Mouse (Mus musculus) kidney, postnatal 0 days (tissue): ENCODE measurements around the gene Mgmt. TPM values are rescaled to one million over a fixed set of nuclear protein-coding genes. Genes with fewer than 3 reads are reported as not detected.

ENCODE experiments used
- ATAC-seq: fragments of 200-750 bp; cut with Nextera tagmentation; replicated peaks from 2 replicates; pipeline ENCODE4 v1.8.0; 2017; ENCODE audit warnings: low read depth, moderate number of reproducible peaks, moderate TSS enrichment, moderate library complexity; ENCODE audit not compliant: low FRiP score
- DNase-seq: peaks from one replicate; pipeline ENCODE4 v3.0.0-alpha.2; 2016; ENCODE audit warnings: low spot score
- H3K27ac ChIP-seq: fragments of 300-500 bp; sonication (generic); 2 replicates; pipeline ENCODE4 v1.5.1; 2014; ENCODE audit warnings: mild to moderate bottlenecking
- H3K27me3 ChIP-seq: fragments of 300-500 bp; sonication (generic); 2 replicates; pipeline ENCODE4 v1.6.1; 2014; ENCODE audit warnings: low read length, mixed read lengths; ENCODE audit not compliant: insufficient read depth
- H3K36me3 ChIP-seq: fragments of 300-500 bp; sonication (generic); 2 replicates; pipeline ENCODE4 v1.6.1; 2014; ENCODE audit warnings: low read length, mixed read lengths; ENCODE audit not compliant: insufficient read depth
- H3K4me1 ChIP-seq: fragments of 300-500 bp; sonication (generic); replicated peaks from 2 replicates; pipeline ENCODE4 v1.6.1; 2014; ENCODE audit warnings: antibody characterized with exemption, low read length, mixed read lengths; ENCODE audit not compliant: insufficient read depth
- H3K4me2 ChIP-seq: fragments of 300-500 bp; sonication (generic); 2 replicates; pipeline ENCODE4 v1.6.1; 2014; ENCODE audit warnings: mild to moderate bottlenecking, low read length, moderate library complexity, mixed read lengths
- H3K4me3 ChIP-seq: fragments of 300-500 bp; sonication (generic); replicated peaks from 2 replicates; pipeline ENCODE4 v1.5.1; 2014; ENCODE audit warnings: low read depth, low read length
- H3K9ac ChIP-seq: fragments of 300-500 bp; sonication (generic); 2 replicates; pipeline ENCODE4 v1.6.1; 2014; ENCODE audit warnings: low read depth, low read length
- H3K9me3 ChIP-seq: fragments of 300-500 bp; sonication (generic); replicated peaks from 2 replicates; pipeline ENCODE4 v1.6.1; 2016; ENCODE audit warnings: low read length, inconsistent platforms, mixed read lengths
- CTCF ChIP-seq: IDR thresholded peaks from 2 replicates; pipeline ENCODE4 v1.5.1; 2016; ENCODE audit warnings: antibody characterized with exemption, low read depth, mild to moderate bottlenecking, moderate library complexity
- WGBS: fragments of 180-500 bp; shearing (Covaris S2); extraction: QIAGEN DNeasy Blood & Tissue Kit; methylation state at CpG from one replicate; pipeline ENCODE4 v1.1.7; 2014; 5-methylcytosine and 5-hydroxymethylcytosine counted together
- polyA plus RNA-seq: library from polyadenylated mRNA; unstranded; fragments of >200 nt; fragmentation: Nextera tagmentation; extraction: Ambion mirVana; gene quantifications from 2 replicates; pipeline ENCODE4 v1.2.1, GENCODE M21; 2015

Mgmt gene
- polyA plus RNA-seq, 1 experiment from 2014 or later: 5.7 TPM

DNA sequence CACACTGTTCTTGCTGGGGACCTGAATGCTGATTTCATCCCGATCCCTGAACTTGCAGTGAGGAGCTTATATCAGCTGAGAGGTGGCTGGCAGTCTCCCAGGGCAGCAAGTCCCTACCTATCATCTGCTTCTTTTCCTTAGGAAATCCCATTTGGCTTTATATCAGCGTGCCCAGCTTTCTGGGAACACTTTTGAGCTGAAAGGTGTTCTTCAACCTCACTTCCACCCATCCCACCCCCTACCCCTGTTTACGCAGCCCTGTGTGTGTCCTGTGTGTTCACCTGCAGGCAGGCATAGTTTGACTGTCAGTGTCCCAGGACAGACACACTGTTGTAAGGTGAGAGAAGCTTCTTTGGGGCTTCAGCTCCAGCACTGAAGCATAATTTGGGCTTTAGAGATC, 119.0 kb downstream of the Mgmt start:
- no peaks in the 10 kb centered on the region for H3K9me3 ChIP-seq
- H3K4me3 ChIP-seq: no peak overlapping the region
- ATAC-seq (no peak), DNase-seq (no peak)
- no peak overlapping the region for H3K9ac ChIP-seq
- no peak overlapping the region for H3K4me2 ChIP-seq
- H3K36me3 ChIP-seq: no peaks in the 10 kb centered on the region
- WGBS: 74% methylated on average over 3 of the region's 3 CpGs
- TF ChIP-seq CTCF: no peak
- H3K27ac ChIP-seq: no peak overlapping the region
- H3K4me1 ChIP-seq: no peaks in the 10 kb centered on the region
- no peaks in the 10 kb centered on the region for H3K27me3 ChIP-seq

DNA sequence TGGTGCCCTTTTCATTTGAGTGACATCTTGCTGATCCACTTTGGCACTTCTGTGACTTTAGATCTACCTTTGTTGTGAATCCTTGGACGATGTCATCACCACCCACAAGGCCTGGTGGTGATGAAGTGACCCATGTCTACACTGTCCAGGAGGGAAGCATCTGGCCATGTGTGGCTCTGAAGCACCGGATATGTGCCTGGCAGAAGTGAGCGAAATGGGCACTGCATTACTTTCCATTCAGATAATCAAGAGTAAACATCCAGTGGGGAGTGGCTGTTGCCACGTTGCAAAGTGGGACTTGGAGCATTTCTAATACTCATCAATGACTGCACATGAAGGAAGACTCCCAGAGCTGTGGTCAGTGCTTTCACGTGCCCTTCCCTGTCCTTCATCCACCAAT, 124.2 kb downstream of the Mgmt start:
- TF ChIP-seq CTCF: no peak
- Histone ChIP-seq H3K4me3 (no peak overlapping the region), H3K36me3 (no peaks in the 10 kb centered on the region), H3K9me3 (no peaks in the 10 kb centered on the region), H3K27ac (no peak overlapping the region), H3K4me1 (no peaks in the 10 kb centered on the region), H3K9ac (no peak overlapping the region), H3K4me2 (no peak overlapping the region), H3K27me3 (no peaks in the 10 kb centered on the region)
- WGBS: 91% methylated on average over 5 of the region's 5 CpGs
- ATAC-seq (no peak), DNase-seq (no peak)

DNA sequence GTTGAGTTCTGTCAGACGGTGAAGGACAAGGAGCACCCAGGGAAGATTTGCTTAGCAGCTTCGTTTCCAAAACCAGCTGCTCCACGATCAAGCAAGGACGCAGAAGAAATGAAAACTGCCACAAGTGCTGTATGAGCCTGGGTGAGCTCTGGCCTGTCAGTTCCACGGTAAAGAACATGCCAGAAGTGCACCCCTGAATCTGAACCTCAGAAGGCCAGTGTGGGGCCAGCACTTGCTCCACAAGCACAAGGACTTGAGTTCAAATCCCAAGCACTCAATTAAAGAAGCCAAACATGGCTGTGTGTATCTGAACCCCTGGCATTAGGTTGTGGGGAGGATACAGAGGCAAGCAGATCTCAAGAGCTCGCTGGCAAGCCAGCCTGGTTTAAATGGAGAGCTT, 125.8 kb downstream of the Mgmt start:
- TF ChIP-seq CTCF: no peak
- H3K4me3 ChIP-seq: no peak overlapping the region
- 86% methylated on average over 6 of the region's 6 CpGs for WGBS
- no peak overlapping the region for H3K9ac ChIP-seq
- H3K4me1 ChIP-seq: no peaks in the 10 kb centered on the region
- H3K27ac ChIP-seq: no peak overlapping the region
- no peaks in the 10 kb centered on the region for H3K27me3 ChIP-seq
- H3K4me2 ChIP-seq: no peak overlapping the region
- ATAC-seq (no peak), DNase-seq (no peak)
- H3K9me3 ChIP-seq: no peaks in the 10 kb centered on the region
- H3K36me3 ChIP-seq: no peaks in the 10 kb centered on the region

DNA sequence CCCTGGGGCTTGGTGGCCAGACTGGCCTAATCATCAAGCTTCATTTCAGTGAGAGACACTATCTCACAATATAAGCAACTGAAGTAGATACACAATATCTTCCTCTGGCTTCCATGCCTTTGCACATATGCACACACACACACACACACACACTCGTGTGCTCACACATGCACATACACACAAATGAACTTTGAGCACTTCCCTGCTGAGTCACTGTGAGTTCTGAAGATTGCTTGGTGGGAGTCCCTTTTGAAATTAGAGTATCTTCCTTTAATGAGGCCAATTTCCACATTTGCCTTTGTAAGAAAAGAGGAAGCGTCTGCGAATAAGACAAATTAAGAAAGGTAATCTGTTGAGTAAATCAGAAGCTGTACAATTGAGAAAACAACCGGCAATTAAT, 136.4 kb downstream of the Mgmt start:
- Histone ChIP-seq H3K9me3 (no peaks in the 10 kb centered on the region), H3K9ac (no peak overlapping the region), H3K27ac (no peak overlapping the region), H3K4me2 (no peak overlapping the region), H3K27me3 (no peaks in the 10 kb centered on the region), H3K4me3 (no peak overlapping the region), H3K36me3 (no peaks in the 10 kb centered on the region), H3K4me1 (no peaks in the 10 kb centered on the region)
- 89% methylated on average over 4 of the region's 4 CpGs for WGBS
- TF ChIP-seq CTCF: no peak
- ATAC-seq (no peak), DNase-seq (no peak)

DNA sequence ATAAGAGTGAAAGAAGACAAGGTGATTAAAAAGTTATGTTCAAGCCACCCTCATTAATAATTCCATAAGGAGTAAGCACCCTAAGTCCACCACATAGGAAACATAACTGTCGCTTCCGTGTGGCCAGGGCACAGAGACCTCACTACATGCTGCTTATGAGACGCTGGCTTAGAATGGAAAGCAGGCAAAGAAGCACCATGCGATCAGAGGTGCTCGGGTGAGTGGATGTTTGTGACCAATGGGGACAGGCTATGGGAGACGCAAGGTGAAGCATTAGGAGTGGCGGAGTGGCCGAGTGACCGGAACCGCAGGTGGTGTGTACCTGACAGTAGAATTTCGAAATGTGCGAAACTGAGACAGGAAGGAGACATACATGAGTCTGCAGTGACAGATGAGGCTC, 138.8 kb downstream of the Mgmt start:
- TF ChIP-seq CTCF: no peak

DNA sequence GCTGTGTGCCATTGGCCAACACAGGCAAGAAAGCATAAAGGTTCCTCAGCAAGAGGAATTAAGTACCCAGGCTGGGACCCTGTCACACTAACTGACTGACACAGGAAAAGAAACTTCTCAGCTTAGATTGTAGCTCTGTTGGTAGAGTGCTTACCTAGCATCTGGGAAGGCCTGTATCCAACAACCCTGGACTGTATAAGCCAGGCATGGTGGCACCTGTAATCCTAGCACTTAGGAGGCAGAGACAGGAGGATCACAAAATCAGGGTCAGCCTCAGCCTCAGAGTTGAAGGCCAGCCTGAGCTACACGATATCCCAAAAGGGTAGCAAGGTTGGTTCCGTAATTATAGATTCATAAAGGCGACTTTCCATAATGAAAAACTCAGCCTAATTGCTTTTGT, 140.6 kb downstream of the Mgmt start:
- Histone ChIP-seq H3K36me3 (no peaks in the 10 kb centered on the region), H3K9ac (no peak overlapping the region), H3K9me3 (no peaks in the 10 kb centered on the region), H3K4me2 (no peak overlapping the region), H3K4me1 (no peaks in the 10 kb centered on the region), H3K27me3 (no peaks in the 10 kb centered on the region), H3K4me3 (no peak overlapping the region), H3K27ac (no peak overlapping the region)
- WGBS: 94% methylated on average over 3 of the region's 3 CpGs
- no peak for ATAC-seq
- no peak for TF ChIP-seq CTCF
- no peak for DNase-seq

More for the DNA sequence above, 138.8 kb downstream of the Mgmt start:
- no peaks in the 10 kb centered on the region for H3K36me3 ChIP-seq
- H3K4me3 ChIP-seq: no peak overlapping the region
- H3K4me1 ChIP-seq: no peaks in the 10 kb centered on the region
- H3K4me2 ChIP-seq: no peak overlapping the region
- 96% methylated on average over 12 of the region's 12 CpGs for WGBS
- no peaks in the 10 kb centered on the region for H3K27me3 ChIP-seq
- no peaks in the 10 kb centered on the region for H3K9me3 ChIP-seq
- no peak overlapping the region for H3K9ac ChIP-seq
- DNase-seq (no peak), ATAC-seq (no peak)
- H3K27ac ChIP-seq: no peak overlapping the region

DNA sequence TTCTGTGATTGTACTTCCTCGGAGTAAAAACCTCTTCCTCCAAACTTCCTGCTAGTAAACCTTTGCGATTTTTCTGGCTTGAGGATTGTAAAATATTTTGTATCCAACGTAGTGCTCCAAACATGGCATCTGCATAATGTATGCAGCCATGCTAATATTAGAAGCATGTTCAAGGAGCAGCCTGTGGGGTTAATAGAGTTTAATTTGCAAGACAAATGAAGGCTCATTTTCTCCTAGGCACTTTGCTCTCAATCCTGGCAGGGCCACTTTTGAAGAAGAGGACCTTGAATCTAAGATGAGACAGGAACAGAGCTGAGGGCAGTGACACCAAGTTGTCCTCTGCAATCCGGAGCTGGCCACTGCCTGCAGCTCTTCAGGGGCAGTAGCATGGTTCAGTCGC, 141.5 kb downstream of the Mgmt start:
- WGBS: 61% methylated on average over 5 of the region's 5 CpGs
- TF ChIP-seq CTCF: no peak

More for the DNA sequence above, 141.5 kb downstream of the Mgmt start:
- Histone ChIP-seq H3K9ac (no peak overlapping the region), H3K4me1 (no peaks in the 10 kb centered on the region), H3K36me3 (no peaks in the 10 kb centered on the region), H3K27me3 (no peaks in the 10 kb centered on the region), H3K9me3 (no peaks in the 10 kb centered on the region), H3K4me2 (no peak overlapping the region), H3K27ac (no peak overlapping the region), H3K4me3 (no peak overlapping the region)
- DNase-seq: no peak
- no peak for ATAC-seq
